Mouse (Mus musculus) heart, postnatal 14 days (tissue): ENCODE data around the gene Cox17. TPM values are rescaled to one million over a fixed set of nuclear protein-coding genes. Genes with fewer than 3 reads are reported as not detected.

Source experiments
- DNase-seq, 2 experiments: peaks; one replicate each; pipeline ENCODE4 v3.0.0; 2021 to 2022
- intact Hi-C: fragments of 180-260 bp; cut with DNase I; formaldehyde crosslinking; loops from one replicate; pipeline ENCODE4 v1.15.1; 2025
- total RNA-seq, 2 experiments: library from RNA; stranded (reverse); gene quantifications; 2 replicates each; pipeline ENCODE4 v1.2.3; 2021

The Cox17 gene
- total RNA-seq, 2 experiments from 2014 or later = 227 to 256 TPM

DNA sequence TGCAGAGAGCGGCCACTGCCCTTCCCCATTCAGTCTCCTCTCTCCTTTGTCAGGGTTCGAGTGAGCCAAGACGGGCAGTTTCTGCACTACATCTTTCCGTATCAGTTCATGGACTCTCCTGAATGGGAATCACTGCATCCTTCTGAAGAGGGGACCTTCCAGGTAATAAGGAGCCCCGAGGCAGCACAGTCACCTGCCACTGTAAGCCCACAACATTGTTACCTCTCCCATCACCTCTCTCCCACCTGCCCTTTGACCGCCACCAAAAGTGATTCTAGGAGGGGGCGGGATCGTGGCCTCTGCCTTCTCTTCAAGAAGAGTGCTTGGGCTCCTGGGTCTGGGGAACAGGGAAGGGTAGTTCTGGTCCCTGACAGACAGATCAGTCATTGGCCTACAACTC lies 22.6 kb downstream of the Cox17 start:
- intact Hi-C loops = no loop called here
- no peak for DNase-seq

DNA sequence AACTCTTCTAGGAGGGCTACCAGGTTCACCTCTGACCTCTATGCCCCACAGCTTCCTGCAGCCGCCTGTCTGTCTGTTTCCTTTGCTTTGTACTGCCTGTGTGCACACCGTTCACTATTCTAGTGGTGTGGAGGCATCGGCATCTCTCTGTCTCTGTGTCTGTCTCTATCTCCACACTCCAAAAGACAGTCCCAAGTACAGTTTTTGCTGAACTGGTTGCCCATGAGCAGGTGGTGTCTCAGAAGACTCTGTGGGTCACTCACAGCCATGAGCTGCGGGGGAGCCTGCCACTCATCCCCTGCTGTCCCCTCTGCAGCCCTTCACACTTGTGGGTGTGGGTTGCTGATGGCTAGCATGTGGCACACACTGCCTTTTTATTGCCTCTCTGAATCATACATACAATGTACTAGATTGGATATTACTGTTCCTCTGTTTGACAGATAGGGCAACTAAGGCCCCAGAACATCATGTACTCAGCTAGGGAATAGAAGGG lies 23.2 kb downstream of the Cox17 start:
- intact Hi-C loops = no loop called here
- no peak for DNase-seq

DNA sequence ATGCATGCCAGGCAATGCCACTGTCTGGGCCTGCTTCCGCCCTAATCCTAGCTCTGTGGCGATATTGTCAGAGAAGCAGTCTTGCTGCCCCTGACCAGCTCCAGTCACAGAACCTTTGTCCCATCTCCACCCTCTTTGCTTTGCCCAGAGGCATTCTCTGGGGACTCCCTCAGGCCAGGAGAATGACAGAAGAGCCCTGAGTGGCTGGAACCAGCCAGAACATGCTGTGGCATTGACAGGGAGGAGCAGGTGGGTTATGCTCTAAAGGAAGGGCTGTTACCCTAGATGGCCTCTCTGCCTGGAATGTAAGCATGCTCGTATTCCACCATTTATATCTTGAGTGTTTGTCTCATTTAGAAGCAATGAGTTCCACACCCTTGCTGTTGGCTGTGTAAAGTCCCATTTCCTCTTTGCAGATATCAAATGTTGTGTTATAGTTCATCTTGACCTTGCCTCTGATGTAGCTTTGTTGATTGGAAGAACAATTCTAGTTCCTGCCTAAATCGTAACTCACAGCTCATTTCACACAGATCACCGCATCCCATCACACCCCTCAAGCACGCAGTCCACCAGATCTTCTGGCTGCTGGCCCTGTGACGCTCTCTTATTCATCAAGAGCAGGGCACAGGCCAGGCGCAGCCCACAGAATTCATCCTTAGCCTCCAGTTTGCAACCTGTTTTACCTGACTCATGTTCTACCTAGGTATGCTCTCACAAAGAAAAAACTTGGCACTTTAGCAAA lies 24.0 kb downstream of the Cox17 start:
- intact Hi-C loops = no loop called here

DNA sequence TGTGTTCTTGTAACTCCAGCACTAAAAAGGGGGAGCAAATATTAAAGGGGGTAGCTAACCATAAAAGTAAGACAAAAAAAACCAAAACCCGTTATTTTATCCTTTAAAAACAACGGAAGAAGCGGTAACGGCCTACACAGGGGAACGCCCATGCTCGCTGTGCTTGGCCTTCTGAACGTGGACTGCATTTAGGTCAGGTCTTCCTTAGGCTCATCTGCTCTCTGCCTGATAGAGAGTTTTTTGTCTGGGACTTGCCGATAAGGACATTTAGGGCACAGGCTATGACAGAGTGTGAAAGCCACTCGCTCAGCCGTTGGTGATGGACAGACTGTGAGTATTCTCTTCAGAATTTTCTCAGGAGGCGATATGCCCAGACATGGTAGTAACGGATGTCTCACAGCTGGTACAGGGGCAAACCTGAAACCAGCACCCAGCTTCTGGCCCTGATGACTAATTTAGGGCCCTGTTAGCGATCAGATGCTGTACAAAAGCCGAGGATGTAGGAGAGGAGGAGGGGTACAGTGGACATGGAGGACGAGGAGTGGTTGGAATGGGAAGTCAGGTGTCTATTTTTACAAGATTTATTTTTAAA lies 25.0 kb downstream of the Cox17 start:
- no peak for DNase-seq
- intact Hi-C loops = no loop called here

More for the DNA sequence above, 24.0 kb downstream of the Cox17 start:
- DNase-seq = peak in 1 of 2 experiments; percentile 55

DNA sequence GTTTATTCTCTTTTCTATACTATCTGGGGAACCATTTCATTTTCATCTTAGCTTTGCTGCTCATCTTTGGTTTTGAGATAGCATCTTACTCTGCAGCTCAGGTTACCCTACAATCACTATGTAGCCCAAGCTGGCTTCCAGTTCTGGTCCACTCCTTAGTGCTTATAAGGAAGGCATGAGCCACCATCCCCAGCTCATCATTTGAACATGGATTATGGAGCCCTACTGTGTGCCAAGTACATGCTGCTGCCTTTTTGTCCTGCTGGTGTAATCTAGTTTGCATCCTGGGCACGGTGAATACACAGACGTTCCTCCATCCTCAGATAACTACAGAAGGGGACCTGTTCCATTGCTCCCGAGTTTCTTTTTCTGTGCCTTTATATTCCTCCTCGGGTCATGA lies 26.1 kb downstream of the Cox17 start:
- no peak for DNase-seq
- intact Hi-C loops = no loop called here

DNA sequence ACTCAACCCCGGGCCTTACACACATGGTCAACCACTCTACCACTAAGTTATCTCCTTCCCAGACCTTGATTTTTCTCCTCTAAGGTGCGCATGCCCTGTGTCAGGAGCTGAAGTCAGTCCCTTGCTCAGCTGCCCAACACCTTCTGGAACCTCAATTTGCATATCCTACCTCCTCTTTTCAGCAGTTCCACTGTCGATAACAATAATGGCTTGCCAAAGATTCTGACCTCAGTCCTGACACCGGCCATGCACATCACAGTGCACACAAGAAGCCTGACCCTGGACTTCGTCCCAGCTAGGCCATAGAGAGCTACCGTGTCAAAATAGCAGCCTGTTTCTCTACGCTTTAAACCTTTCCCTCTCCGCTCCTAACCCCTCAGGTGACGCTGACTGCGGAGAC lies 26.6 kb downstream of the Cox17 start:
- no peak for DNase-seq
- intact Hi-C loops = no loop called here

DNA sequence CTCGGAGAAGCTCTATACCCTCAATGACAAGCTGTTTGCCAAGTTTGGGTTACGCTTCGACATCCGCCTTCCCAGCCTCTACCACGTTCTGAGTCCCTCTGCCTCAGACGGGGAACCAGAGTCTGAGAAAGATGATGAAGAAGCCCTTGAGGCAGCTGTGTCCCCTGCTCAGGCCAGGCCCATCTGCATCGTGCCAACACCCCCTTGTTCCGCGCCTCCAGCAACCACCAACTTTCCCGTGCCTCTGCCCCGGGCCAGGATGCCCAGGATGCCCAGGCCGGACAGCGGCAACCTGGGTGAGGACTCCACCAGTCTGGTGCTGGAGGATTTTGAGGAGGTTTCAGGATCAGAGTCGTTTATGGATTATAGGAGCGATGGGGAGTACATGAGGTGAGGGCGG lies 27.1 kb downstream of the Cox17 start:
- no peak for DNase-seq

DNA sequence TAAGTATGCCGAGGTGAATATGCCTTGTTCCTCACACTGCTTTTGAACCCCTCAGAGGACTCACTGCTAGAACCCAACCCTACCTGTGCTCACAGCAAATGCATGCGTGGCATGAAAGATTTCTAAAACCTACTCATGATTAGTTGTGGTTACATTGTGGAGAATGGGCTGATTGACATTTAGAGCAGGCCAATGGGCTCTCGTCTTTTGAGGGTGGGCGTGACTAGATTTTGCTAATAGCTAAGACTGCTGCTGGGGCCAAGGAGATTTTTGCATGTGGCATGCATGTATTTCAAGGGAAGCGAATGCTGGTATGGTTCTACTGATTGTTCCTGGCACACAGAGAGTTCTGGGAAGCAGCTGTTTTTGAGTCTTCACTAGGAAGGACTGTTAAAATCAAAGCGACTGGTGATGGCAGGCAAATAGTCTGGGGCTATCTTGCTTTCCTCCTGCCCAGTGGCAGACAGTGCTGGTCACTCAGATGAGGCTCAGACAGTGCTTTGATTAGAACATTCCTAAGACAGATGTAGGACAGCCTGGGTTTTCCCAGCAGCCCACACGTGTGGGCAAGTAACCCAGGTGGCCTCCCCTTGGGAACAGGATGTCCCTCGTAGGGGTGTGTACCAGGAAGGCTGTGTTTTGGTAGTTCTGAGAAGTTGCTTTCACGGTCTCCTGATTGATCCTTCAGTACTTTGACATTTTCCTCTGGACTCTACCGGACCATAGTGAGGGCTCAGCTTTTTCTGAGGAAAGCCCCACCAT lies 27.8 kb downstream of the Cox17 start:
- intact Hi-C loops = loop anchor here (1.0 kb wide), 1 partner anchor 26 kb away; no protein-coding TSS in a partner anchor

More for the DNA sequence above, 27.1 kb downstream of the Cox17 start:
- intact Hi-C loops = loop anchor here (1.0 kb wide), 1 partner anchor 26 kb away; no protein-coding TSS in a partner anchor

DNA sequence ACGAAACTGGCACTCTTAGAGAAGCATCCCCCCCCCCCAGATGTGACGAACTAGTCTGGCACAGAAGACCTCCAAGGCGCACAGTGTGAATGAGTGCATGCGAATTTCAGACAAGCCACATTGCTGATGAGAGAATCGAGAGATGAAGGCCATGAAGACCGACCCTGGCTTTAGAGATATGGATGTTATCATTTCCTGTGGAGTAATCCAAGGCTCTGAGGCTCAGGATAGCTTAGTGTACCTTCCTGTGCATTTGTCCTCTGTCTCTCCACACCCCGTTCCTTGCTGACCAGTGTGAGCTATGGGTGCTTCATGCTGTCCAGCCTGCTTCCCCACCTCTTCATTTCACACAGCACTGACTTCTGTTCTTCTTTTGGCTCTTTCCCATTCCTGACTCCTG lies 28.4 kb downstream of the Cox17 start:
- no peak for DNase-seq

More for the DNA sequence above, 27.8 kb downstream of the Cox17 start:
- no peak for DNase-seq

DNA sequence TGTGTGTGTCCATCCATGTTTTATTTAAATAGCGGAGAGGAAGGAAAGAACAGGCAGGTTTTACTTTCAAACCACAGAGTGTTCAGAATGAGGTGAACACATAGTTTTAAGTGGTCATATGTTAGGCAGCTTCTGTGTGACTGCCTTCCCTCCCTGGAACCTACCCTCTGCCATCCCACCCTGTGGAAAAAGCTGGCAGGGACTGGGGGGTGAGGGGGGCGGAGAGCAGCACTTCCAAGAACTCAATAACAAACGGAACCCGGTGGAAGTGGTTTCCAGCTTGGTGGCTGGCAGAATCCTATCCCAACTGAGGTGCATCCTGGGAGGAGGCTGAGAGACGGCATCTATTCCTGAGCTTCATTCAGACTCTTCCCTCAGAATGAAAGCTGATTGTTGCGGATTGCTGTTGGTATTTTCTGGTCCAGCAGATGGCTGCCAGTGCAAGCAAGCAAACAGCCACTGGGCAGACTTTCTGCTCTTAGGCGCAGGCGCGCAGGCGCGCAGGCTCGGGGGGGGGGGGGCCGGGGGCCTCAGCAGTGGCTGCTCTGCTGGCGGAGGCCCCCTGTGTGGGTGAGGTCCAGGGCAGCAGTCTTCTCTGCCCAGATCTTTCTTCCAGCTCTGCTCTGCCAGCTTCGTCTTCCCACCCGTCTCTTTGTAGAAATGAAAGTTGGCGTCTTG lies 29.5 kb downstream of the Cox17 start:
- intact Hi-C loops = no loop called here
- DNase-seq = peak in 1 of 2 experiments; percentile 42

More for the DNA sequence above, 28.4 kb downstream of the Cox17 start:
- intact Hi-C loops = no loop called here

DNA sequence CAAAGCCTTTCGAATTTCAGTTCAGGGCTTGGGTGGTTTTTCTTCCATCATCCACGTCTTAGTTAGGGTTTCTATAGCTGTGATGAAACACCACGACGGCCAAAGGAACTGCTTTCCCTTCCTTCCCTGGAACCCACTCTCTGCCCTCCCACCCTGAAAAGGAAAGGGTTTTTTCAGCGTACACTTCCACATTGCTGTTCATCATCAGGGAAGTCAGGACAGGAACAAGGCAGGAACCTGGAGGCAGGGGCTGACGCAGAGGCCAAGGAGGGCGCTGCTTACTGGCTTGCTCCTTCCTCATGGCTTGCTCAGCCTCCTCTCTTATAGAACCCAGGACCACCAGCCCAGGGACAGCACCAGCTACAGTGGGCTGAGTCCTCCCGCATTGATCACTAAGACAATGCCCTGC lies 30.1 kb downstream of the Cox17 start:
- intact Hi-C loops = no loop called here
- no peak for DNase-seq

DNA sequence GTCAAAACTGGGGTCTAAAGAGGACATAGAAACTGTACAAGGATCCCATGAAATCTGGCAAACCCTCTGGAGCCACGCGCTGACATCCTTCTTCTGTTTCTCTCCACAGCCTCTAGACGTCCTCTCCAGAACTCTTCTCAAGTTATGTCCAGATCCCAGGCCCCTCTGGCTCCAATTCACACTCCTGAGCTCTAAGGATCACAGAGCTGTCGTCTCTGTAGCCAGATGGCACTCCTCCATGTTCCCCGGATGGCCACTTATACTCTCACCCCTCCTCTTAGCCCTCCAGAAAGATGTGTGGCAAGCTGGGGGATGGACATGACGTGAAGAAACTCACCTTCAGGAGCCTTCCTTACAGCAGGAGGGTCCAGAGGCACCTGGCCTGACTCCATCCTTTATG lies 30.8 kb downstream of the Cox17 start:
- intact Hi-C loops = no loop called here
- no peak for DNase-seq

DNA sequence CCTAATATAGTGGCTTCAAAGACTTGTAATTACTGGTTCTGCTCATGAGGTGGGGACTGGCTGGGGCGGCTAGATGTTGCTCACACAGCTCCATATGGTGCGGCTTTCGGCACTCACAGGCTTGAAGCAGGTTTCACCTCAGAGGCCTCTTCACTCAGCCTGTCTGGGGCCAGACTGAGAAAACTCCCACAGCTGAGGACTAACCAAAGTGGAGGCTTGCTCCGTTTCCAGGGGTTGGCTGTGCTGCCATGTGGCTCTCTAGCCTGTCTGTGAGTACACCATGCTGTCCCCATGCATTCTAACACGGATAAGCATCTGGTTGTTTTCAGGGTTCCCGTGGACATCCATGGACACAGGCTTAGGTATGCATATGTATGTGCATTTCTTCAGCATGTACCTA lies 31.8 kb downstream of the Cox17 start:
- intact Hi-C loops = no loop called here
- DNase-seq = no peak

DNA sequence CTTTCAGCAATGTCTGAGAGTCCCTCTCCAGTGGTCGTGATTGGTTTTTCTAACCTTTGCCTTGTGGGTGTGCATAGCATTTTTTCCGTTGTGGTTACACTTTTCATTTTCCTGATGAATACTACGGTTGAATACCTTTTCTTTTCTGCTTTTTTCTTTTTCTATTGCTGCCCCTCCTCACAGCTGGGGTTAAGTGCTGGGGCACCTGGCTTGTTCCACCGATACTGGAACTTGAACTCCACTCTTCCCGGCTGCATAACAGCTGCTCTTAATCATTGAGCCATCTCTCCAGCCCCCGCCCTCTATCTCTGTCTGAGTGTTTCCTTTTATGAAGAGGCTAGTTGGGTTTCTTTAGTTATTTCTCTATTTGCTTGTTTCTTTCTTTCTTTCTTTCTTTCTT lies 32.3 kb downstream of the Cox17 start:
- intact Hi-C loops = no loop called here
- no peak for DNase-seq

DNA sequence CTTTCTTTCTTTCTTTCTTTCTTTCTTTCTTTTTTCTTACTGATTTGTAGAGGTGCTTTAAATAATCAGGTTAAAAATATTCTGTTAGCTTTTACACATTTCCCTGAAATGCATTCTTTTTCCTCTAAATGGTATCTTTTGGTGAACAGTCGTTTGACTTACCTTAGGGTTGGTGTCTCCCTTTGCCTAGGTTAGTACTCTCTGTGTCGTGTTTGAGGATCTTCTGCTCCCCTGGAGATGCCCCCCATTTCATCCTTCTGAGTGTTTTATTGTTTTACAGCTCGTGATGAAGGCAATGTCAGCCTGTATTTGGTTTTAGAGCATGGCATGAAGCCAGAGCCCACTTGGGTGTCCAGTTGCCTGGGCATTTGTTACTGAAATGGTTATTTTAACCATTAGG lies 32.7 kb downstream of the Cox17 start:
- no peak for DNase-seq
- intact Hi-C loops = no loop called here

DNA sequence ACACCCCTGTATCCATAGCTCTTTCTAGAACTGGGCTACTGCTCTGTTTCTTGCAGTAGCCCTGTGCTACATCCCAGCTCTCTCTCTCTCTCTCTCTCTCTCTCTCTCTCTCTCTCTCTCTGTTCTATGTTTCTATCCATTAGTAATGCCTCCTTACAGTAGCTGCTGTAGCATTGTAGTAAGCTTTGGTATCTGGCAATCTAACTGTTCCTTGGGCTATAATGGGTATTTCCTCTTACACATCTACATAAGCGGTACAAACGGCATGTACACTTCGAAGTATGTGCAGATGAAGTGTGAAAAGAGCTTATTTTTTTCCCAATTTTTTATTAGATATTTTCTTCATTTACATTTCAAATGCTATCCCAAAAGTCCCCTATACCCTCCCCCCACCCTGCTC lies 33.1 kb downstream of the Cox17 start:
- DNase-seq = no peak
- intact Hi-C loops = no loop called here

DNA sequence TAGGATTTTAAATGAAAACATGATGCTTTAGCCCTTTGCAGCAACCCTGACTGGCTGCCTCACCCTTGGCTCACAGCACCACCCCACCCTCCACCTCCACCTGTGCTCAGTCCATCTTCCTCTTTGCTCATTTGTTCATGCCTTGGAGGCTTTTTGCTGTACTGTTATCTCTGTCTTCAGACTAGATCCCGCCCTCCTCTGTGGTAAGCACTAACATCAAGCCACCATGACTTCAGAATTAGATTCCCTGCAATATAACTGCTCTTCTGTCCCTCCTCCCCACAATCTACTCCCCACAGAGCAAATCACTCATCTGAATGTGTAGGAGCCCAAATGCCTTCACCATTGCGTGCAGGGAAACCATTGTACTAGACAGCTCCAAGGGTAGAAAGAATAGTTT lies 36.9 kb downstream of the Cox17 start:
- DNase-seq = no peak
- intact Hi-C loops = no loop called here

DNA sequence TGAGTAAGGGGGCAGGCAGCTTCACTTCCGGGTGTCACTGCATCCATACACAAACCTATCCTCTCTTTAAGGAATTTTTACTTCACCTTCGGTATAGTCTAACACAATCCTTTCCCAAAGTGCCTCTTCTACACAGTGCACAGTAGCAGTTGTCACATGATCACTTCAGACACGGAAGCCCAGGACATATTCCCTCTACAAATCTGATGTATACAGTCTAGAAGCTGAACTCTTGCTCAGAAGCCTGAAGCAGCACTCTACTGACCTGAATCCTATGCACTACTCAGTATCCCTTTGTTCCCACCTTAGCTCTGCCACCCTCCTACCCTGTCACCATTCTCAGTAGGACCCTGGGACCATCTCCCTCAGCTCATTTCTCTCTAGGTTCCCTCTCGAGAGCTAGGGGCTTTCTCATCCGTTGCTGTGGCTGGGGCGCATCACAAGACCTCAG lies 38.4 kb downstream of the Cox17 start:
- DNase-seq = no peak
- intact Hi-C loops = no loop called here

DNA sequence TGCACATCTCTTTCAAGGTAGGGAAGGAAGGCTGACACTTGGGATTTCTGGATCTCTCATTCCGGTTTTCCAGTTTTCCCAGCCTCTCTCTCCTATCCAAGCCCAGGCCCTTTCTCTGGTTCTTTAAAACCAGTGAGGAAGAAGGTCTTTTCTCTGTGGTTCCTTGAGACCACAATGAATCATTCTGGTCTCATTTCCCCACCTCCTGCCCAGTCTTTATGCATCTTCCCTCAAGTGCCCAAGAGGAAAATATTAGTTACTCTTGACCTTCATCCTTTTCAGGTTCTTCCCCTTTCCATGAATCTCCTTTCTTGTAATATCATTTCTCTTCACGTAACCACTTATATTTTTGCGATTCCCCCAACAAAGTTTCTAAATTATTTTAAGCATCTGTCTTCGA lies 38.9 kb downstream of the Cox17 start:
- intact Hi-C loops = no loop called here
- no peak for DNase-seq

DNA sequence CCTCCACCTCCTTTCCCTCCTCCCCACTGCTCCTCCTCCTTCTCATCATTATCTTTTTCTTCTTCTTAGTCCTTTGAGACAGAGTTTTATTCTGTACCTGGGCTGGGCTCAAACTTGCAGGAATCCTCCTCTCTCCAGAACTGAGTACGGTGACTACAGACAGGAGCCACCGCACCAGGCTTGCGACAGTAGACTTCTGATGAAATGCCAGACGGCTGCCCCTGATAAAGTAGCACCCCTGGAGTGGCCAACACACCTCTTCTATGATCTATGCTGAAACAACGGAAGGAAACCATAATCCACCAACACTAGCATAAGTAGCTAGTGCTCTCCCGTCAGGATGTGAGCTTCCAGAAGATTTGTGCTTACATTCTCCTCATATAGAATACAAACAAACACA lies 40.6 kb downstream of the Cox17 start:
- intact Hi-C loops = no loop called here
- DNase-seq = no peak

DNA sequence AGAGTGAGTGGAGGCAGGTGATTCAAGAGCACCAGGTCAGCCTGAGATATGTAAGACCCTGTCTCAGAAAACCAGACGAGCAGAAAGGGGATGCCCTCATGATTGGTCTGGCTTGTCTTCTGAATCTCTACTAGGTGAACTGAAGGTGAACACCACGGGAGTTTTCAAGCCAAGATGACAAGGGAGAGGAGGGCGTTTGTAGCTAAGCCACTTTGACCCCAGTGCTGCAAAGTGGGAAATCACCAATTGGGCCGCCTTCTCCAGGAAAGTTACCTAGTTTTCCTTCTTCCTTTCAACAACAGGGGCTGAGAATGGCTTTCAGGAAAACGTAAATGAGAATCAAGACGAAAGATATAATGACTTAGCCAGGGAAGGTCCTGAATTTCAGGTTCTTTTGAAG lies 42.0 kb downstream of the Cox17 start:
- DNase-seq = no peak
- intact Hi-C loops = no loop called here
